Mouse (Mus musculus) natural killer cell, adult 2 months (primary cell): Measurements from ENCODE around the gene Whrn.

Experiments
- DNase-seq, 2 experiments: peaks; one replicate each; pipeline ENCODE4 v3.0.0; 2022; ENCODE audit warnings: low spot score in 2 of 2

The Whrn gene

GRCm38 (mm10) chr4:63495915-63496278, at the start of gene Whrn:
Whrn (minus strand) TSS chr4:63495991.
- DNase-seq: peak; percentile 65 to 70

DNA sequence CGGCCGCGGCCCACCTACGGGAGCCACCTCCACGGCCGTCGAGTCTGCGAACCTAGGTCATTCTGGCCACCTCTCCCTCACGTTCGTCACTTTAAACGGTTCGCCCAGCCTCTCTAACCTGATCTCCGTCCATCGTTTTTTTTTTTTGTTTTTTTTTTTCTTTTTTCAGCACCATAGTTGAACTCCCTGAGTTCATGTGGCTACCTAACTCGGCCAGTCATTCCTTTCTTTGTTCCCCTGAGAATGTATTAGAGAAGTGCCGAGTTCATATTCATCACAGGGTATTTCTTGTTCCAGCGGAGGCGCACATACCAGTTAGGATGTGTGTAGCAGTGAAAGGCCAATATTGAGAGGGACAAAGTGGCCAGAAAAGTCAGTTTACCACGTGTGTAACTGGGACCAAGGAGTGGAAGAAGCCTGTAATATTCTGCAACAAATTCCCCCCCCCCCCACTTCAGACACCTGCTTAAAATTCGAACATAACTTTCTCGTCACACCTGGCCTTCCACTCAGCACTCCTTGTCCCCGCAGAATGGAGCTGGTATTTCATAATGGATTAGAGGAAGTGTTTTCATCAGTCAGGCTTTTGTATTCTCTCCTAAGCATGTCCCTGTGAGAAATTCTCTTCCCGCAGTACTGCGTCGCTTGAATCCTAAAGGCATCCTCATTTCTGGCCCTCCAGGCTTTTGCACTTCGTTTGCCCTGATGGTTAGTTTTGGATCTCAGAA, 49.6 kb upstream of the Whrn start:
- DNase-seq: no peak

DNA sequence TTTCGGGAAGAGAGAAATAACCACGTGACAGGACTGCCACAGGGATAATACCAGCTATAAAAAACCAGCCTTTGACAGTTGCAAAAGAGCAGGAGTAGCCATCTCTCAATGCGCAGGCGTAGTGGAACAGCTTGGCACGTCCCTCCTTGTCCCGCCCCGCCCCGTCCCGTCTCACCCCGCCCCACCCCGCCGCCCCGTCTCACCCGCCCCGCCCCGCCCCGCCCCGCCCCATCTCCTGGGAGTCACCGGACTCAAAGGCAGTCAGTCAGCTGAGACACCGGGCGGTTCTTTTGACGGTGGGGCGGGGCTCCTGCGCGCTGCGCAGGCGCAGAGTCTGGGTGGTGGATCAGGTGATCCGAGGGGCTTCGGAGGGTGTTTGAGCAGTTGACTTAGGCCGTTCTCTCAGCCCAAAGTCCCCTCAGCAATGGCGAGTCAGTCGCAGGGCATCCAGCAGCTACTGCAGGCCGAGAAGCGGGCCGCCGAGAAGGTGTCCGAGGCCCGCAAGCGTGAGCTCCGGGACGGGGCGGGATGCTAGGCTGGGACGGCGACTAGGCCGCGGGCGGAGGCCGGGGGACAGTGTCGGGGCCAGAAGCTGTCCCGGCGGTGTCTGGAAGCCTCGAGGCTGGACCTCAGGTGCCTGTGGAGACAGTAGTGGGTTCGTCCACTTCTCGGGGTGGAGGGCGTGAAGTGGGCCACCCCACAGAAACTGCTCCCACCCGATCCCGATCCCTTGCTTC, 48.9 kb upstream of the Whrn start, which contains the start of gene Atp6v1g1:
Gene Atp6v1g1, plus strand, starts transcription at position 279 of the 737 bp plus-strand sequence.
- DNase-seq: peak; percentile 93 to 94

GRCm38 (mm10) chr4:63543746-63544493, 48.1 kb upstream of the Whrn start:
- no peak for DNase-seq

GRCm38 (mm10) chr4:63542209-63542608, 46.4 kb upstream of the Whrn start:
- no peak for DNase-seq

DNA sequence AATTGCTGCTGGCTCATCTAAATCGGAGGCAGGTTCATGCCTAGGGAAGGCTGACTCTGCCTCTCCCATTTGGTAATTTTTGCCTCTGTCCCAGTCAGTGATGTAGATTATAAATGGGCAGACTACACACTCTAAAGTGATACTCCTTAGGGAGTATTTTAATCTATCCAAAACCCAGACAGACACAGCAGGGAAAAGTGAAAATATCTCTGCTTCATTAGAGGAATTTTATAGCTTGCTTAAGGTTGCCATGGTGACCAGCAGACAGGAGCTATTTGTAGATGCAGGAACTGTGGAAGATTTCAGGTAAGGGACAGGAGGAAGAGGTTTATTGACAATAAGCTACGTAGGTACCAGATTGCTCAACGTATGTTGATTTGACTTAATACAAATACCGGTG, 41.8 kb upstream of the Whrn start:
- no peak for DNase-seq

DNA sequence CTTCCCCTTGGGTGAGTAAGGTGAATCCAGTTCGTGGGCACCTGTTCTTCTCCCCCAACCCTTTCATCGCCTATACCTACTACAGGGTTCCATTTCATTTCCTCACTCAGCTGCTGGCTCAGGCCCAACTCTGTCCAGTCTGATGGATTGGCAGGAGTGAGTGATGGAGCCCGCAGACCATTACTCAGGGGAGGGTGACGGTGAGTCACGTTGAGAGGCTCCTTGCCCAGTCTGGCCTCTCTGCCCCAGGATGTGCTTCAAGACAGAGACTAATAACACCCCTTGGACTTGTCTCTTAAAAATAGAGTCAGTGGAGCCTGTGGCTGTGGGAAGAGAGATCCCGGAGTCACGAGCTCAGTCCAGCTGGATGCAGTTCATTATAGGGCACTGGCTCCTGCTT, 34.6 kb upstream of the Whrn start:
- no peak for DNase-seq

- DNase-seq: no peak
Observed at GRCm38 (mm10) chr4:63528946-63529345, 33.2 kb upstream of the Whrn start.

- no peak for DNase-seq
Observed at GRCm38 (mm10) chr4:63525514-63525913, 29.7 kb upstream of the Whrn start.

DNA sequence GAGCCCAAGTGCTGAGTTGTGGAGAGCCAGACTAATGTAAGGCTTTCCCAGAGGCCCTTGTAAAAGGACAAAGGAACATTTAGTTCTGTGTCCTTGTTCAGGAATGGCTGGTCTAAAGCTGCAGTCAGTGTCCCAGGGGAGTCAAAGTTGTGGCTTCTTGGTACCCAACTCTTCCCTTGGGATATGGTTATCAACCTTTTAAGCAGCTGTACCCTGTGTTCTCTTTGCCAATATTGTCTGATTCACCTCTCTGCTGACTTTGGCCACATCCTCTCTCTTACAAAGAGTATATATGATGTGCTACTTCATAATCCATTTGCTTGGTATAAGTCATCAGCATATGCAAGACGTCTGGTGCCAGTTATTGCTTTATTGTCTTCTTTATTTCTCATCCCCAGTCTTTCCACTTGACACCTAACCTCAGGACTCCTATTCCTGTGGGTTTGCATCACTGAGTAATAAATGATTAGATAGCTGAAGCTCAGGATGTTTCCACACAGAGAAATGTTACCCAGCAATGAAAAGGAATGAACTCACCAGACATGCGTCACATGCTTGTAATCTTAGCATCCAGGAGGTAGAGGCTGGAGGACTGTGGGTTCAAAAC, 26.1 kb upstream of the Whrn start:
- no peak for DNase-seq

DNA sequence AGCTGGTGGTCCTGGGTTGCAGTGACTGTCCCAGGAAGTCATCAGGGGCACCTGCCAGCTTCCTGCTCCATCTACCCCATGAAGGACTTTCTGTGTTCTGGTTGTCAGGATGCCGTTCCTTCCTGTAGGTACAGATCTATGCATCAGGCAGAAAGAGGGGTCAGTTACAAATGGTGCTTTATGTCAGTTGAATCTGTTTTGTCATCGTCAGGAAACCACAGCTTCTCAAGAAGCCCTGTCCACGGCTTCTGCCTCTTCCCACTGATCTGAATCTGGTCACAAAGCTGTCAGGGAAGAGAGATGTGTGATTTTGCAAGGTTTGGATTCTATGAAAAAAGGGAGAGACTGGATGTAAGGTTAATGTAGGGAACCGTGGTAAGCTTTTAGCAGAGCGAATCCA, 19.2 kb upstream of the Whrn start:
- no peak for DNase-seq

DNA sequence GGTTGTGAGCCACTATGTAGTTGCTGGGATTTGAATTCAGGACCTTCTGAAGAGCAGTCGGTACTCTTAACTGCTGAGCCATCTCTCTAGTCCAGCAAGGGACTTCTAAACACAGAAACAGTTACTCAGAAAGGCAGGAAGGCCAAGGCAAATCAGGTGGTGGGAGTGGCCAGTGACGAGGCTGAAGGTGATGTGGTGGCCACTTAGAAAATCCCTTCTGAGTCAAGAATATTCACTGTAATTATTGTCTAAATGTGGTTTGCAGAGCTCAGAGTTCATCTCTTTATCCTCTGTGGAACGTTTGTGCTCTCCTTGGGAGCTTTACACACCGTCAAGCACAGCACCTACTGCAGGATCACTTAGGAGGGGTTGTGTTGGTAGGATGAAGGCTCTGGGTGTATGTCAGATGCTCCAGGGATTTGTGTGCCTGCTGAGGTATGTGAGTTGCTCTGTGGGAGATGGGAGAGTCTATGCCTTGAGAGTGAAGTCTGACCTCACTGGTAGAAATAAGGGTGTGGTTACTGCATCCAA, 18.7 kb upstream of the Whrn start:
- DNase-seq: no peak

- no peak for DNase-seq
Observed at GRCm38 (mm10) chr4:63512921-63513320, 17.1 kb upstream of the Whrn start.

- DNase-seq: peak; percentile 74 to 83
Observed at GRCm38 (mm10) chr4:63508232-63508631, 12.4 kb upstream of the Whrn start.

- DNase-seq: no peak
Observed at GRCm38 (mm10) chr4:63507478-63507877, 11.7 kb upstream of the Whrn start.

- no peak for DNase-seq
Observed at GRCm38 (mm10) chr4:63503949-63504348, 8.2 kb upstream of the Whrn start.

DNA sequence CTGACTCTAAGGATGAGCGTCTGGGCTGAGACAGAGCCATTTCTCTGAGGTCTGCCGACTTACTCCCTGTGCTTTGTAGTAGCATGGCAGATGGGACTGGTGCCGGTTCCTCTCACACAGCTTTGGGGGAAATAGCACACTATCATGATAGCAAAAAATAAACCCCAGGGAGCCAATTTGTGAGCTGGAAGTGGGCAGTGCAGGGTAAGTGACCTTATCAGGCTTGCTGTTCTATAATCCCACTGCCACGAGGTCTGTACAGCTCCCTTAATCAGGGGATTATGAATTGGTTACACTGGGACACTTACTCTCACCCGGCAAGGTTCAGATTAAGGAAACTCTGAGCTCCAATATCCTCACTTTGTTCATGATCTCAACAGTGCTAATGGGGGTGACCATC, 5.3 kb upstream of the Whrn start:
- DNase-seq: no peak

GRCm38 (mm10) chr4:63498346-63498745, 2.6 kb upstream of the Whrn start:
- no peak for DNase-seq

DNA sequence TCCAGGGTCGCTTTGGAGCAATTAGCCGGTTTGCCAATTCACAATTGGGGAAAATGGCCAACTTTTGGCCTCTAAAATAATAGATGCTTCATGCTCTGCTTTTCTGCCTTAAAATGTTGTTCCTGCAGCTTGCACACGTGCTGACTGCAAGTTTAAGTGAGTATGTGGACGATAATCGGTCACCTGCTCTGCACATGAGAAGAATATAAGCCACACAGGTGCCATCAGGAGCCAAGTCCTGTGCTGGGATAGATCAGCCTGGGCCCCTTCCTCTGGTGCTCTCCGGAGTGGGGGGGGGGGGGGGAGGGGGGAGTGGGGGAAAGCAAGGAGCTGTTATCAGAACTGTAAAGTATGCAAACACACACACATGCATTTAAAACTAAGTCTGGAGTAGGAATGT, 521 bp upstream of the Whrn start:
- no peak for DNase-seq

DNA sequence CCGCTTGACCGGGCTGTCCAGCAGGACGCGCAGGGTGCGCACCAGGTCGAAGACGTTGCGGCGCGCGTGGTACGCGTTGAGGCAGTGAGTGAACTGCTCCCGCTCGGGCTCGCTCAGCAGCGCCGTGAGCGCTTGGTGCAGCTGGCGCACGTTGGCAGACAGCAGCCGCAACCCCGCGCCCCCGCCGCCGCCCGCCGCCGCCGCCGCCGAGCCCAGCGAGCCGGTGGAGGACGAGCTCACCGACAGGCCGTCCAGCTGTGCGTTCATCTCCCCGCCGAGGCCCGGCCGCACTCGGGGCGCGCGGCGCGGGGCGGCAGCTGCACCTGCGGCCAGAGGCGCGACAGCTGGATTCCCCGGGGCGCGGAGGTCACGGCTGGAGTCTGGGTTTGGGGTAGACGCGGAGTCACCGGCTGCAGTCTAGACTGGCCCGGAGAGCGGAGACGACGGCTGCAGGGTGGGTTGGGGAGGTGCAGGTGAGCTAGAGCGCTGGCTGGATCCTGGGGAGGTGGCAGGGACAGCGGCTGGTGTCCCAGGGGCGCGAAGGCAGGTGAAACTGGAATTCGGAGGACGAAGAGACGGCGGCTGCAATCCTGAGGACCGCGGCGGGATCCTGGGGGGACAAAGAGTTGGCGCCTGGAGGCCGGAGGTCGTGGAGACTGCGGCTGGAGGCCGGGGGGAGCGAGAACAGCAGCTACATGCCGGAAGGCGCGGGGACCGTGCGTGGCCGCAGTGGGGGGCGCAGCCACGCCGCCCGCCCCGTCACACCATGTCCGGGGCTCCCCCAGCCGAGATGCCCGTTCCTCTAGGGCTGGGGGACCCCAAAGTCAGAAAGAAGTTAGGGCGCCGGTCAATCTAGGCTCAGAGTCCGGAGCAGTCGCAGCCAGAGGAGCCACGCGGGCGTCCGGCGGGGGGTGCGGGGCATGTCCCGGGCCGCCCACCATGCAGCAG, 550 bp downstream of the Whrn start:
- peak; percentile 18 to 40 for DNase-seq
